In the genomic region with DNA sequence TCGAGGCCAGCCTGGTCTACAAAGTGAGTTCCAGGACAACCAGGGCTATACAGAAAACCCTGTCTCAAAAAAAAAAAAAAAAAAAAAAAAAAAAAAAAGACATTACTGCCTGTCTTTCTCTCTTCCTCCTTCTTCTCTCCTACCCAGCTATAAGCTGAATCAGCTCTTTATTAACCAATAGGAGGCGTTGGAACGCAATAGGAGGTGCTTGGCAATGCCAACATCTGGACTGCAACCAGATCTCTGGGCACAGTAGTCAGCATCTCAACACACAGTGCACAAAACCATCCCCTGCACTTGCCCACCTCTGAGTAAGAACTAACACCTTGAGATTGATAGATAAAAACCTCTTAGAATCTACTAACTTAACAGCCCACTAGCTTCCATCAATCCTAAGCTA, we compare ENCODE assay signal across 23 mouse cellular contexts.
DNase-seq lines count a peak whose midpoint lies in the region; ATAC-seq and TF ChIP-seq lines count a peak whose summit lies in the region.
"Had no signal": no experiment of that assay in that cellular context is flagged by ENCODE, and none has a peak within 500 bp of the region (broad histone marks: within the 10 kb centered on the region; RNA-seq: fewer than 3 reads in every experiment).

No protein-coding gene starts in this region.

- TF ChIP-seq POLR2A in CH12.LX (IDR thresholded peaks at IDR 0.05; ENCODE audit: low read depth, low read length): no peak

- no peaks in the 10 kb centered on the region for H3K4me1 ChIP-seq in heart, embryonic 10.5 days
- no peaks in the 10 kb centered on the region for H3K4me1 ChIP-seq in CH12.LX (ENCODE audit: control insufficient read depth in 1 of 2, insufficient read depth in 2 of 2)
- H3K4me1 ChIP-seq in ES-E14 (ENCODE audit: control insufficient read depth in 2 of 2, insufficient read depth in 2 of 2, low read length in 2 of 2, poor library complexity in 1 of 2): no peaks in the 10 kb centered on the region; a peak in 1 of 4 replicates
- no peaks in the 10 kb centered on the region for H3K4me1 ChIP-seq in liver, embryonic 12.5 days
- H3K4me1 ChIP-seq: embryonic facial prominence, embryonic 13.5 days; embryonic facial prominence, embryonic 15.5 days; forebrain, embryonic 10.5 days had no signal

- dilution Hi-C loops in CH12.LX (cut with MboI; ENCODE audit: extremely low pct_ligation_motif_present, extremely low pct_unique_long_range_greater_than_20kb, low sequenced_read_pairs): no loop called here

- H3K4me3 ChIP-seq in heart, embryonic 10.5 days: no peak overlapping the region
- H3K4me3 ChIP-seq in CH12.LX (replicated peaks in 1 of 3; ENCODE audit: low read depth in 2 of 3, low read length in 2 of 3, poor library complexity in 1 of 3) (no peak overlapping the region), ES-E14 (ENCODE audit: insufficient read depth in 1 of 2, low read depth in 1 of 2, low read length in 2 of 2, poor library complexity in 1 of 2, severe bottlenecking in 1 of 2) (no peak overlapping the region)
- H3K4me3 ChIP-seq in liver, embryonic 12.5 days: no peak overlapping the region
- H3K4me3 ChIP-seq: embryonic facial prominence, embryonic 13.5 days; embryonic facial prominence, embryonic 15.5 days; erythroblast, embryonic 14.5 days; forebrain, embryonic 10.5 days had no signal

- ATAC-seq in megakaryocyte progenitor cell, adult 5-6 weeks (replicated peaks; ENCODE audit: poor library complexity): peak; percentile 46
- ATAC-seq in liver, embryonic 12.5 days: no peak
- ATAC-seq: forebrain, embryonic 14.5 days; forebrain, embryonic 16.5 days had no signal

- no peak for TF ChIP-seq EP300 in CH12.LX (IDR thresholded peaks at IDR 0.05; ENCODE audit: low read length)

- H3K9ac ChIP-seq in CH12.LX (ENCODE audit: insufficient read depth, low read depth) (no peak overlapping the region), ES-E14 (ENCODE audit: insufficient read depth, low read depth, low read length, poor library complexity, severe bottlenecking) (no peak overlapping the region)
- H3K9ac ChIP-seq in liver, embryonic 12.5 days: no peak overlapping the region
- H3K9ac ChIP-seq: embryonic facial prominence, embryonic 13.5 days; embryonic facial prominence, embryonic 15.5 days had no signal

- no peaks in the 10 kb centered on the region for H3K79me2 ChIP-seq in CH12.LX (replicated peaks; ENCODE audit: control insufficient read depth, extremely low read depth, insufficient read depth, poor library complexity, severe bottlenecking)

- no peaks in the 10 kb centered on the region for H3K36me3 ChIP-seq in heart, embryonic 10.5 days
- H3K36me3 ChIP-seq in CH12.LX (replicated peaks in 1 of 2; ENCODE audit: control insufficient read depth in 1 of 2, insufficient read depth in 1 of 2, low read length in 1 of 2): no peaks in the 10 kb centered on the region
- no peaks in the 10 kb centered on the region for H3K36me3 ChIP-seq in ES-E14 (ENCODE audit: control insufficient read depth, insufficient read depth, low read length, poor library complexity, severe bottlenecking)
- no peaks in the 10 kb centered on the region for H3K36me3 ChIP-seq in liver, embryonic 12.5 days
- H3K36me3 ChIP-seq: embryonic facial prominence, embryonic 13.5 days; embryonic facial prominence, embryonic 15.5 days; forebrain, embryonic 10.5 days had no signal

- no peak overlapping the region for H3K27ac ChIP-seq in heart, embryonic 10.5 days
- no peak overlapping the region for H3K27ac ChIP-seq in CH12.LX (ENCODE audit: insufficient read depth, low read depth)
- H3K27ac ChIP-seq in ES-E14 (ENCODE audit: insufficient read depth, low read depth, low read length, poor library complexity, severe bottlenecking): no peak overlapping the region
- no peak overlapping the region for H3K27ac ChIP-seq in liver, embryonic 12.5 days
- H3K27ac ChIP-seq: embryonic facial prominence, embryonic 13.5 days; embryonic facial prominence, embryonic 15.5 days; forebrain, embryonic 10.5 days had no signal

- no peak overlapping the region for H3K4me2 ChIP-seq in CH12.LX (ENCODE audit: insufficient read depth, low read depth, poor library complexity, severe bottlenecking)
- H3K4me2 ChIP-seq in liver, embryonic 12.5 days: no peak overlapping the region
- H3K4me2 ChIP-seq: embryonic facial prominence, embryonic 13.5 days; embryonic facial prominence, embryonic 15.5 days had no signal

- no peak for TF ChIP-seq RAD21 in CH12.LX (IDR thresholded peaks at IDR 0.05; ENCODE audit: low read depth, low read length)

- in situ Hi-C loops in CH12.LX (cut with MboI; ENCODE audit: low pct_ligation_motif_present, low pct_unique_long_range_greater_than_20kb, low sequenced_read_pairs): no loop called here
- in situ Hi-C loops in ES-E14 (cut with MboI; ENCODE audit: low sequenced_read_pairs in 2 of 2, unreplicated experiment in 2 of 2): no loop called here

- no peak for TF ChIP-seq CTCF in CH12.LX (conservative IDR thresholded peaks at IDR 0.05 in 1 of 2, IDR thresholded peaks at IDR 0.05 in 1 of 2; ENCODE audit: low read depth in 2 of 2, low read length in 2 of 2)

- peak; percentile 44 for DNase-seq in heart, adult 11 months
- no peak for DNase-seq in heart, embryonic 10.5 days (ENCODE audit: low spot score)
- no peak for DNase-seq in CH12.LX (ENCODE audit: extremely low read depth)
- DNase-seq in ES-E14 (ENCODE audit: low read depth, low spot score): no peak
- DNase-seq in gastrocnemius, adult 18-20 months (ENCODE audit: low spot score): no peak
- DNase-seq: adrenal gland, adult 2 months; adrenal gland, postnatal 10 days; adrenal gland, postnatal 25 days; cerebellum, adult 11 months; cerebellum, adult 18-20 months; cerebellum, adult 8-10 months; cerebellum, adult 9-11 months; cerebellum, postnatal 14 days; cerebellum, postnatal 36 days; embryo, embryonic 11 days had no signal

- no peaks in the 10 kb centered on the region for H3K27me3 ChIP-seq in heart, embryonic 10.5 days (ENCODE audit: insufficient read depth, poor library complexity, severe bottlenecking)
- H3K27me3 ChIP-seq in CH12.LX (replicated peaks): no peaks in the 10 kb centered on the region
- H3K27me3 ChIP-seq in liver, embryonic 12.5 days (replicated peaks): 0 out of 2 replicates have a peak, but pooled peaks cover 4% of the 10 kb centered on the region
- H3K27me3 ChIP-seq: embryonic facial prominence, embryonic 13.5 days; embryonic facial prominence, embryonic 15.5 days had no signal

- WGBS in heart, embryonic 10.5 days: 83% methylated on average over 3 of the region's 3 CpGs
- 76% methylated on average over 3 of the region's 3 CpGs for WGBS in liver, embryonic 12.5 days (ENCODE audit: insufficient replicate concordance)

- H3K9me3 ChIP-seq in heart, embryonic 10.5 days: no peaks in the 10 kb centered on the region
- no peaks in the 10 kb centered on the region for H3K9me3 ChIP-seq in CH12.LX (replicated peaks; ENCODE audit: low read length)
- H3K9me3 ChIP-seq in ES-E14 (ENCODE audit: control insufficient read depth, insufficient read depth, low read depth, low read length): no peaks in the 10 kb centered on the region
- H3K9me3 ChIP-seq in liver, embryonic 12.5 days (replicated peaks): no peaks in the 10 kb centered on the region
- H3K9me3 ChIP-seq: embryonic facial prominence, embryonic 13.5 days; embryonic facial prominence, embryonic 15.5 days; forebrain, embryonic 10.5 days had no signal

TF ChIP-seq in CH12.LX, 34 proteins besides CTCF, POLR2A, EP300 and RAD21:
- peak; percentile 51; the same call in 1 of the 2 replicates for TF ChIP-seq ZNF384 (IDR thresholded peaks at IDR 0.05; ENCODE audit: low read depth, low read length)
- TF ChIP-seq MAFK (IDR thresholded peaks at IDR 0.05; ENCODE audit: insufficient replicate concordance, low read length): peak; percentile 54; the same call in 1 of the 2 replicates
- TF ChIP-seq MXI1 (IDR thresholded peaks at IDR 0.05; ENCODE audit: low read depth, low read length): no peak
- no peak for TF ChIP-seq POLR2AphosphoS2 (IDR thresholded peaks at IDR 0.05; ENCODE audit: low read depth, low read length)
- no peak for TF ChIP-seq MAX (IDR thresholded peaks at IDR 0.05; ENCODE audit: low read length)

TF ChIP-seq in ES-E14, 5 proteins besides CTCF, POLR2A, EP300 and RAD21:
- 0 out of 2 replicates have a peak, but pooled peaks have one; percentile 49 for TF ChIP-seq MAFK (IDR thresholded peaks at IDR 0.05; ENCODE audit: insufficient read depth, low read depth, low read length)
- no peak for TF ChIP-seq ZC3H11A (IDR thresholded peaks at IDR 0.05; ENCODE audit: borderline replicate concordance, low read depth, low read length)
